Mouse (Mus musculus): Measurements from ENCODE around the gene Clec4n.

- no peak for TF ChIP-seq POLR2A (IDR thresholded peaks at IDR 0.05; ENCODE audit: borderline replicate concordance, insufficient read depth, low read length)
- no peak for TF ChIP-seq CTCF (IDR thresholded peaks at IDR 0.05; ENCODE audit: borderline replicate concordance, insufficient read depth, low read depth, low read length)
These were observed 22.2 kb upstream of the Clec4n start for GRCm38 (mm10) chr6:123207187-123208076.
